Mouse (Mus musculus): ENCODE results near the gene Nfkbiz. TPM values are rescaled to one million over a fixed set of nuclear protein-coding genes. Genes with fewer than 3 reads are reported as not detected.

Gene Nfkbiz
- 3.0 and 3.9 TPM in 2 replicates for polyA plus RNA-seq (2014; fragmentation: Nextera tagmentation; extraction: Ambion mirVana)

DNA sequence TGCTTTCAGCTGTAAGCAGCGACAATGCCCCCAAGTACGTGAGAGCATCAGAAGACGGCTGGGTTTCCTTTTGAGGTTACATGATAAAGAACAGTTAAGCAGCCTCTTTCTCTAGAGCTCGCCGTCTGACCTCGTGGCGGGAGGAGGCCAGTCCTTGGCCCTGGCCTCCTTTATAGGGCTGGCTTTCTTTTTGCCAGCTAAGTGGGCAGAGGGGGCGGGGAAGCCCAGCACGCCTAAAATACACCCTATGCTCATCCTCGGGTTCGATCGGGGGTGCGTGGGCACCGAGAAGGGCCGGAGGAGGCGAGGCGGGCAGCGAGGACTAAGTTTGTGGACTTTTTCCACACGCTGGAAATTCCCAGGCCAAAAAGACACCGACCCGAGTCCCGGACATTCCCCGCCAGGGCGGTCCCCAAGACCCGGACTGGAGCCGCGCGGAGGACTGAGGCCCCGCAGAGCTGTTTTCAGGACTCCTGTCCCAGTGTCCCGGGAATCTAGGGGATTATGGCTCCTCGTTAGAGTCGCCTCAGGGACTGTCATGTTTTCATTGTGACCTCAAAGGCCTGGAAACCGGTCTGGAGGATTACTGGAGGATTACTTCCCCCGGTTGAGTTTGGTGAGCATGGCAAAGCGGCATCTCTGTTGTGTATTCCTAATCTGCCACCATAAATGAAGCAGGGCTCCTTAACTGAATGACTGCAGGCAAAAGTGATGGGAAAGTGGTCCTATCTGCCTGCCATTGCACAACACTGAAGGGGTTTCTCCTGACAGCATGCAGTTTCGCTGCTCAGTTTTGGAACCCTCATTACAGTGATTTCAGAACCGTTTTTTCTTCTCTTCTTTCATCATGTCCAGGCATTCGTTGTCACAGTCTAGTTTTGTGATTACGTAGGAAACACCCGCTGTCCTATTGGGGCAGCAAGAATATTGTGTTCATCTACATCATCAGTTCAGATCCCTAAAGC lies at the start of gene Nfkbiz:
TSS of gene Nfkbiz (minus strand) at position 390 of the 965 bp plus-strand sequence.
- ATAC-seq (replicated peaks; ENCODE audit: insufficient number of reproducible peaks, low FRiP score, low TSS enrichment, low read depth) (peak; percentile 94), DNase-seq (ENCODE audit: low spot score) (peak; percentile 88)
- no peaks in the 10 kb centered on the region for H3K36me3 ChIP-seq (replicated peaks; ENCODE audit: control insufficient read depth, insufficient read depth, low read depth, low read length)
- peak within 1 kb of the TSS; percentile 62 for H3K4me3 ChIP-seq (ENCODE audit: low read depth, low read length)
- no peaks in the 10 kb centered on the region for H3K27me3 ChIP-seq (ENCODE audit: control insufficient read depth, insufficient read depth, low read length)
- H3K27ac ChIP-seq (replicated peaks; ENCODE audit: low read depth, low read length) = peak within 1 kb of the TSS; percentile 72
- H3K9ac ChIP-seq (replicated peaks; ENCODE audit: low read length) = peak within 1 kb of the TSS; percentile 88
- H3K4me2 ChIP-seq (ENCODE audit: low read depth, low read length) = peak within 1 kb of the TSS; percentile 26
- H3K4me1 ChIP-seq (ENCODE audit: control insufficient read depth, insufficient read depth, low read length) = no peaks in the 10 kb centered on the region
- no peaks in the 10 kb centered on the region for H3K9me3 ChIP-seq (replicated peaks; ENCODE audit: control insufficient read depth, low read length)
- WGBS = under 1% methylated on average over 40 of the region's 40 CpGs

- no peak overlapping the region for H3K27ac ChIP-seq (replicated peaks; ENCODE audit: low read depth, low read length)
- H3K36me3 ChIP-seq (replicated peaks; ENCODE audit: control insufficient read depth, insufficient read depth, low read depth, low read length) = no peaks in the 10 kb centered on the region
- H3K27me3 ChIP-seq (ENCODE audit: control insufficient read depth, insufficient read depth, low read length) = no peaks in the 10 kb centered on the region
- no peaks in the 10 kb centered on the region for H3K4me1 ChIP-seq (ENCODE audit: control insufficient read depth, insufficient read depth, low read length)
- ATAC-seq (replicated peaks; ENCODE audit: insufficient number of reproducible peaks, low FRiP score, low TSS enrichment, low read depth) = 0 out of 2 replicates have a peak, but pooled peaks have one; percentile 56
- DNase-seq (ENCODE audit: low spot score) = peak; percentile 17
- no peak overlapping the region for H3K4me3 ChIP-seq (ENCODE audit: low read depth, low read length)
- H3K9ac ChIP-seq (replicated peaks; ENCODE audit: low read length) = no peak overlapping the region
- H3K4me2 ChIP-seq (ENCODE audit: low read depth, low read length) = no peak overlapping the region
- H3K9me3 ChIP-seq (replicated peaks; ENCODE audit: control insufficient read depth, low read length) = no peaks in the 10 kb centered on the region
- WGBS = 66% methylated on average over 7 of the region's 7 CpGs
These were observed 49.3 kb upstream of the Nfkbiz start for GRCm38 (mm10) chr16:55887814-55888583.

- WGBS = 85% methylated on average over 11 of the region's 11 CpGs
- Histone ChIP-seq H3K4me3 (ENCODE audit: low read depth, low read length) (no peak overlapping the region), H3K27me3 (ENCODE audit: control insufficient read depth, insufficient read depth, low read length) (no peaks in the 10 kb centered on the region), H3K36me3 (replicated peaks; ENCODE audit: control insufficient read depth, insufficient read depth, low read depth, low read length) (no peaks in the 10 kb centered on the region), H3K4me1 (ENCODE audit: control insufficient read depth, insufficient read depth, low read length) (no peaks in the 10 kb centered on the region), H3K9ac (replicated peaks; ENCODE audit: low read length) (no peak overlapping the region), H3K9me3 (replicated peaks; ENCODE audit: control insufficient read depth, low read length) (no peaks in the 10 kb centered on the region), H3K4me2 (ENCODE audit: low read depth, low read length) (no peak overlapping the region), H3K27ac (replicated peaks; ENCODE audit: low read depth, low read length) (no peak overlapping the region)
- no peak for ATAC-seq (replicated peaks; ENCODE audit: insufficient number of reproducible peaks, low FRiP score, low TSS enrichment, low read depth)
- DNase-seq (ENCODE audit: low spot score) = no peak
These were observed 45.5 kb upstream of the Nfkbiz start for GRCm38 (mm10) chr16:55884246-55884645.

- no peak for DNase-seq (ENCODE audit: low spot score)
- Histone ChIP-seq H3K36me3 (replicated peaks; ENCODE audit: control insufficient read depth, insufficient read depth, low read depth, low read length) (no peaks in the 10 kb centered on the region), H3K4me2 (ENCODE audit: low read depth, low read length) (no peak overlapping the region), H3K9me3 (replicated peaks; ENCODE audit: control insufficient read depth, low read length) (no peaks in the 10 kb centered on the region), H3K4me1 (ENCODE audit: control insufficient read depth, insufficient read depth, low read length) (no peaks in the 10 kb centered on the region), H3K27ac (replicated peaks; ENCODE audit: low read depth, low read length) (no peak overlapping the region), H3K27me3 (ENCODE audit: control insufficient read depth, insufficient read depth, low read length) (no peaks in the 10 kb centered on the region), H3K9ac (replicated peaks; ENCODE audit: low read length) (no peak overlapping the region), H3K4me3 (ENCODE audit: low read depth, low read length) (no peak overlapping the region)
- WGBS = 66% methylated on average over 6 of the region's 6 CpGs
- no peak for ATAC-seq (replicated peaks; ENCODE audit: insufficient number of reproducible peaks, low FRiP score, low TSS enrichment, low read depth)
These were observed 37.3 kb upstream of the Nfkbiz start for GRCm38 (mm10) chr16:55876025-55876424.

GRCm38 (mm10) chr16:55863832-55864231 lies 25.1 kb upstream of the Nfkbiz start:
- no peak overlapping the region for H3K9ac ChIP-seq (replicated peaks; ENCODE audit: low read length)
- ATAC-seq (replicated peaks; ENCODE audit: insufficient number of reproducible peaks, low FRiP score, low TSS enrichment, low read depth) (no peak), DNase-seq (ENCODE audit: low spot score) (no peak)
- 61% methylated on average over 4 of the region's 4 CpGs for WGBS
- H3K4me3 ChIP-seq (ENCODE audit: low read depth, low read length) = no peak overlapping the region
- no peak overlapping the region for H3K4me2 ChIP-seq (ENCODE audit: low read depth, low read length)
- H3K27ac ChIP-seq (replicated peaks; ENCODE audit: low read depth, low read length) = no peak overlapping the region
- H3K9me3 ChIP-seq (replicated peaks; ENCODE audit: control insufficient read depth, low read length) = no peaks in the 10 kb centered on the region
- no peaks in the 10 kb centered on the region for H3K36me3 ChIP-seq (replicated peaks; ENCODE audit: control insufficient read depth, insufficient read depth, low read depth, low read length)
- no peaks in the 10 kb centered on the region for H3K27me3 ChIP-seq (ENCODE audit: control insufficient read depth, insufficient read depth, low read length)
- no peaks in the 10 kb centered on the region for H3K4me1 ChIP-seq (ENCODE audit: control insufficient read depth, insufficient read depth, low read length)

DNA sequence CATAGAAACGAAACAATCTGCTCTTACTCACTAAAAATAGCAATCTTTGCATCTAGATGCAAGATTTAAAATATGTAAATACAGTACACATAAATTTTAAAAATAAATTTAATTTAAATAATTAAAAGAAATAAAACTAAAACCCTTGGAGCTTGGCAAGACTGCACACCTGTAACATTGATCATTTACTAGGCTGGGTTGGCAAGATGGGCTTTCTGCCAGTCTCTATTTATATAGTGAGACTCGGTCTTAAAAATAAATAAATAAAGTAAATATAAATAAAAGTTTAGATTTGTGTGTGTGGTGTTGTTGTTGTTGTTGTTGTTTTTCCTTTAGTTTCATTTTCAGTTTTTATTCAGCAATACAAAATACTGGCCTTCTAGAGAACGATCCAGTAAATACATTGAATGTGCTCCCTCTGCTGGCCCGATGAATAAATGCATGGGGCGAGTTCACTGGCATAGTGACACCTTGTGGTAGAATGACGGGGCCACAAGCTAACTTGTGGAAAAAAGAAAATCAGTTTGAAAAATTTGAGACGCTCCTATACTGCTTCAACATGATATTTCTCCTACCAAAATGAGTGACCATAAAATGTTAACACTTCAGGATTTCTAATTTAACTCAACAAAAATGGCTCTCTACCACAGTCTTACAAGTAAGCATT lies 24.6 kb upstream of the Nfkbiz start:
- Histone ChIP-seq H3K27me3 (ENCODE audit: control insufficient read depth, insufficient read depth, low read length) (no peaks in the 10 kb centered on the region), H3K9ac (replicated peaks; ENCODE audit: low read length) (no peak overlapping the region), H3K36me3 (replicated peaks; ENCODE audit: control insufficient read depth, insufficient read depth, low read depth, low read length) (no peaks in the 10 kb centered on the region), H3K4me3 (ENCODE audit: low read depth, low read length) (no peak overlapping the region), H3K9me3 (replicated peaks; ENCODE audit: control insufficient read depth, low read length) (no peaks in the 10 kb centered on the region), H3K27ac (replicated peaks; ENCODE audit: low read depth, low read length) (no peak overlapping the region), H3K4me1 (ENCODE audit: control insufficient read depth, insufficient read depth, low read length) (no peaks in the 10 kb centered on the region), H3K4me2 (ENCODE audit: low read depth, low read length) (no peak overlapping the region)
- peak; percentile 85 for DNase-seq (ENCODE audit: low spot score)
- ATAC-seq (replicated peaks; ENCODE audit: insufficient number of reproducible peaks, low FRiP score, low TSS enrichment, low read depth) = no peak; the same call in 1 of the 2 replicates
- 27% methylated on average over 7 of the region's 7 CpGs for WGBS

DNA sequence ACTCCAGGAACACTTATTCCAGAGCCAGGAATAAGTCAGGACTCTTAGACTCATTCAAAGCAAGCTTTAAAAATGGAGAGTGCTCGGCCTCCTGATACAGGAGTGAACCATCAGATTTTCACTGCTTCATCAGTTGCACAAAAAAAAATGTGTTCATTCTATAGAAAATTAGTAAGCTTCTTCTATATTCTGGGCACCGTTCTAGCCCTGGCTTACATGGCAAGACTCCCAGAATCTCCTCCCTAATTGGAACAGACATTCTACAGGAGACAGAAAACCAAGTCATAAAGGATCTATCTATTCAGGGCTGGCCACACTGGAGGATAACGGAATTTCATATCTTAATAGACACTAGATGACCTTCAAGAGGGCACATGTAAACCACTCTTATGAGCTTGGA lies 22.4 kb upstream of the Nfkbiz start:
- Histone ChIP-seq H3K9me3 (replicated peaks; ENCODE audit: control insufficient read depth, low read length) (no peaks in the 10 kb centered on the region), H3K9ac (replicated peaks; ENCODE audit: low read length) (no peak overlapping the region), H3K27ac (replicated peaks; ENCODE audit: low read depth, low read length) (no peak overlapping the region), H3K4me1 (ENCODE audit: control insufficient read depth, insufficient read depth, low read length) (no peaks in the 10 kb centered on the region), H3K4me2 (ENCODE audit: low read depth, low read length) (no peak overlapping the region), H3K36me3 (replicated peaks; ENCODE audit: control insufficient read depth, insufficient read depth, low read depth, low read length) (no peaks in the 10 kb centered on the region), H3K27me3 (ENCODE audit: control insufficient read depth, insufficient read depth, low read length) (no peaks in the 10 kb centered on the region), H3K4me3 (ENCODE audit: low read depth, low read length) (no peak overlapping the region)
- no peak for ATAC-seq (replicated peaks; ENCODE audit: insufficient number of reproducible peaks, low FRiP score, low TSS enrichment, low read depth)
- no peak for DNase-seq (ENCODE audit: low spot score)
- WGBS = 91% methylated on average over 3 of the region's 3 CpGs

Data from embryonic facial prominence, embryonic 11.5 days (tissue).